Mouse (Mus musculus) limb, embryonic 11.5 days (tissue): Measurements from ENCODE around the gene Aplnr. TPM values are rescaled to one million over a fixed set of nuclear protein-coding genes. Genes with fewer than 3 reads are reported as not detected.
A peak's percentile ranks its signal among the peaks of the same experiment; 100 is the strongest.

ENCODE experiments used
- ATAC-seq: fragments of 200-750 bp; cut with Nextera tagmentation; 2 replicates; pipeline ENCODE4 v1.8.0; 2017; ENCODE audit warnings: low read depth; ENCODE audit not compliant: insufficient number of reproducible peaks, low FRiP score, low TSS enrichment
- DNase-seq: peaks from one replicate; pipeline ENCODE4 v3.0.0-alpha.2; 2015; ENCODE audit warnings: low spot score
- H3K27ac ChIP-seq: fragments of 300-500 bp; sonication (generic); replicated peaks from 2 replicates; pipeline ENCODE4 v1.5.1; 2014; ENCODE audit warnings: low read depth, mild to moderate bottlenecking, low read length
- H3K27me3 ChIP-seq: fragments of 300-500 bp; sonication (generic); 2 replicates; pipeline ENCODE4 v1.6.1; 2014; ENCODE audit warnings: mild to moderate bottlenecking, low read length, mixed read lengths; ENCODE audit not compliant: control insufficient read depth, insufficient read depth
- H3K36me3 ChIP-seq: fragments of 300-500 bp; sonication (generic); 2 replicates; pipeline ENCODE4 v1.6.1; 2014; ENCODE audit warnings: mild to moderate bottlenecking, low read length, moderate library complexity, mixed read lengths; ENCODE audit not compliant: control insufficient read depth, insufficient read depth
- H3K4me1 ChIP-seq: fragments of 300-500 bp; sonication (generic); 2 replicates; pipeline ENCODE4 v1.6.1; 2014; ENCODE audit warnings: low read length, mixed read lengths; ENCODE audit not compliant: control insufficient read depth, insufficient read depth
- H3K4me2 ChIP-seq: fragments of 300-500 bp; sonication (generic); 2 replicates; pipeline ENCODE4 v1.6.1; 2014; ENCODE audit warnings: low read depth, mild to moderate bottlenecking, moderate library complexity; ENCODE audit not compliant: severe bottlenecking
- H3K4me3 ChIP-seq: fragments of 300-500 bp; sonication (generic); 2 replicates; pipeline ENCODE4 v1.5.1; 2014; ENCODE audit warnings: low read depth, low read length
- H3K9ac ChIP-seq: fragments of 300-500 bp; sonication (generic); 2 replicates; pipeline ENCODE4 v1.6.1; 2014; ENCODE audit warnings: mild to moderate bottlenecking, low read length
- H3K9me3 ChIP-seq: fragments of 300-500 bp; sonication (generic); 2 replicates; pipeline ENCODE4 v1.6.1; 2016; ENCODE audit warnings: low read length; ENCODE audit not compliant: control insufficient read depth
- WGBS: fragments of 180-500 bp; shearing (Covaris S2); extraction: QIAGEN DNeasy Blood & Tissue Kit; methylation state at CpG from one replicate; pipeline ENCODE4 v1.1.7; 2014; 5-methylcytosine and 5-hydroxymethylcytosine counted together
- polyA plus RNA-seq: library from polyadenylated mRNA; unstranded; fragments of >200 nt; fragmentation: Nextera tagmentation; extraction: Ambion mirVana; gene quantifications from 2 replicates; pipeline ENCODE4 v1.2.1, GENCODE M21; 2014

Gene Aplnr
- polyA plus RNA-seq = 33.4 and 34.9 TPM in 2 replicates

- no peaks in the 10 kb centered on the region for H3K4me1 ChIP-seq
- no peaks in the 10 kb centered on the region for H3K27me3 ChIP-seq
- no peak within 1 kb of the TSS for H3K27ac ChIP-seq
- H3K9me3 ChIP-seq = no peaks in the 10 kb centered on the region
- H3K36me3 ChIP-seq = no peaks in the 10 kb centered on the region
- 6% methylated on average over 4 of the region's 4 CpGs for WGBS
- no peak within 1 kb of the TSS for H3K9ac ChIP-seq
- ATAC-seq = peak; percentile 69
- no peak for DNase-seq
- H3K4me2 ChIP-seq = no peak within 1 kb of the TSS
- no peak within 1 kb of the TSS for H3K4me3 ChIP-seq
Measured at GRCm38 (mm10) chr2:85136089-85136488, at the start of gene Aplnr. TSS of gene Aplnr (plus strand) at chr2:85136225.

GRCm38 (mm10) chr2:85088716-85089646 lies 47.0 kb upstream of the Aplnr start:
- H3K36me3 ChIP-seq = no peaks in the 10 kb centered on the region
- H3K27ac ChIP-seq = no peak overlapping the region
- WGBS = 72% methylated on average over 11 of the region's 11 CpGs
- H3K9me3 ChIP-seq = no peaks in the 10 kb centered on the region
- H3K4me3 ChIP-seq = no peak overlapping the region
- no peak overlapping the region for H3K4me2 ChIP-seq
- DNase-seq (no peak), ATAC-seq (no peak)
- no peak overlapping the region for H3K9ac ChIP-seq
- no peaks in the 10 kb centered on the region for H3K27me3 ChIP-seq
- no peaks in the 10 kb centered on the region for H3K4me1 ChIP-seq

- Histone ChIP-seq H3K4me2 (no peak overlapping the region), H3K27ac (no peak overlapping the region), H3K9ac (no peak overlapping the region), H3K4me1 (no peaks in the 10 kb centered on the region), H3K27me3 (no peaks in the 10 kb centered on the region), H3K4me3 (no peak overlapping the region), H3K36me3 (no peaks in the 10 kb centered on the region), H3K9me3 (no peaks in the 10 kb centered on the region)
- ATAC-seq (no peak), DNase-seq (no peak)
- 94% methylated on average over 4 of the region's 4 CpGs for WGBS
Measured at GRCm38 (mm10) chr2:85091325-85091724, 44.7 kb upstream of the Aplnr start.

- Histone ChIP-seq H3K27ac (no peak overlapping the region), H3K4me2 (no peak overlapping the region), H3K36me3 (no peaks in the 10 kb centered on the region), H3K4me3 (no peak overlapping the region), H3K27me3 (no peaks in the 10 kb centered on the region), H3K4me1 (no peaks in the 10 kb centered on the region), H3K9ac (no peak overlapping the region), H3K9me3 (no peaks in the 10 kb centered on the region)
- DNase-seq (no peak), ATAC-seq (no peak)
- 94% methylated on average over 1 of the region's 1 CpGs for WGBS
Measured at GRCm38 (mm10) chr2:85093376-85093775, 42.6 kb upstream of the Aplnr start.

- Histone ChIP-seq H3K4me3 (no peak overlapping the region), H3K9me3 (no peaks in the 10 kb centered on the region), H3K27me3 (no peaks in the 10 kb centered on the region), H3K4me1 (no peaks in the 10 kb centered on the region), H3K36me3 (no peaks in the 10 kb centered on the region), H3K27ac (no peak overlapping the region), H3K9ac (no peak overlapping the region), H3K4me2 (no peak overlapping the region)
- WGBS = 65% methylated on average over 5 of the region's 5 CpGs
- ATAC-seq = no peak
- DNase-seq = no peak
Measured at GRCm38 (mm10) chr2:85095906-85096305, 40.1 kb upstream of the Aplnr start.

- ATAC-seq (no peak), DNase-seq (no peak)
- H3K4me1 ChIP-seq = no peaks in the 10 kb centered on the region
- H3K9me3 ChIP-seq = no peaks in the 10 kb centered on the region
- H3K27me3 ChIP-seq = no peaks in the 10 kb centered on the region
- H3K4me3 ChIP-seq = no peak overlapping the region
- 83% methylated on average over 2 of the region's 2 CpGs for WGBS
- H3K4me2 ChIP-seq = no peak overlapping the region
- H3K27ac ChIP-seq = no peak overlapping the region
- H3K9ac ChIP-seq = no peak overlapping the region
- no peaks in the 10 kb centered on the region for H3K36me3 ChIP-seq
Measured at GRCm38 (mm10) chr2:85098014-85098413, 38.0 kb upstream of the Aplnr start.

GRCm38 (mm10) chr2:85098824-85099511 lies 37.1 kb upstream of the Aplnr start:
- Histone ChIP-seq H3K4me2 (no peak overlapping the region), H3K4me3 (no peak overlapping the region), H3K9me3 (no peaks in the 10 kb centered on the region), H3K36me3 (no peaks in the 10 kb centered on the region), H3K4me1 (no peaks in the 10 kb centered on the region), H3K27me3 (no peaks in the 10 kb centered on the region), H3K9ac (no peak overlapping the region), H3K27ac (no peak overlapping the region)
- WGBS = 78% methylated on average over 7 of the region's 7 CpGs
- ATAC-seq (no peak), DNase-seq (no peak)

- WGBS = 79% methylated on average over 8 of the region's 8 CpGs
- DNase-seq = no peak
- Histone ChIP-seq H3K27me3 (no peaks in the 10 kb centered on the region), H3K4me1 (no peaks in the 10 kb centered on the region), H3K4me2 (no peak overlapping the region), H3K27ac (no peak overlapping the region), H3K36me3 (no peaks in the 10 kb centered on the region), H3K9ac (no peak overlapping the region), H3K9me3 (no peaks in the 10 kb centered on the region), H3K4me3 (no peak overlapping the region)
- no peak for ATAC-seq
Measured at GRCm38 (mm10) chr2:85103201-85103600, 32.8 kb upstream of the Aplnr start.
